Mouse (Mus musculus): ENCODE results near the gene Wdr38. TPM values are rescaled to one million over a fixed set of nuclear protein-coding genes. Genes with fewer than 3 reads are reported as not detected.

The Wdr38 gene
- polyA plus RNA-seq, 1 experiment from 2014 or later = 1.1 TPM

DNA sequence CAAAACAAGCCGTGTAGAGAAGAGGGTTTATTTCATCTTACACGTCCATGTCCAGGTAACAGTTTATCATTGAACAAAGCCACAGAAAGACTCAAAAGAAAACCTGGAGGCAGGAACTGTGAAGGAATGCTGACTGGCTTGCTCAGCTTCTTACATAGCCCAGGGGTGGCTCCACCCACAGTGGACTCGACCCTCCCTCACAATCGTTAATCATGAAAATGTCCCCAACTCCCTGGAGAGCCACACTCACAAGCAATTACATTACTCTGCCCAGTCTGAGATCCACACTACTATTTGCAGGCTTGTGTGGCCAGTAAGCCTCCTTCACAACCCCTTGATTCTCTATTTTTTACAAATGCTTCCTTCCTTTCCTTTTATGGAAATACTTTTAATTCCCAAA lies 33.1 kb upstream of the Wdr38 start:
- ATAC-seq (ENCODE audit: insufficient read depth) = 0 out of 2 replicates have a peak, but pooled peaks have one; percentile 38
- H3K4me1 ChIP-seq (ENCODE audit: insufficient read depth) = no peaks in the 10 kb centered on the region
- no peak overlapping the region for H3K27ac ChIP-seq (ENCODE audit: low read depth)
- WGBS = 12% methylated on average over 4 of the region's 4 CpGs
- H3K9me3 ChIP-seq (ENCODE audit: low read depth, low read length) = no peaks in the 10 kb centered on the region
- no peaks in the 10 kb centered on the region for H3K36me3 ChIP-seq (ENCODE audit: insufficient read depth)
- DNase-seq = peak; percentile 55
- no peak overlapping the region for H3K4me3 ChIP-seq (ENCODE audit: low read depth, low read length)
- H3K27me3 ChIP-seq (ENCODE audit: insufficient read depth, low read length) = no peaks in the 10 kb centered on the region
- no peak for TF ChIP-seq CTCF (IDR thresholded peaks at IDR 0.05; ENCODE audit: low read depth)
- no peak overlapping the region for H3K4me2 ChIP-seq
- H3K9ac ChIP-seq = no peak overlapping the region

DNA sequence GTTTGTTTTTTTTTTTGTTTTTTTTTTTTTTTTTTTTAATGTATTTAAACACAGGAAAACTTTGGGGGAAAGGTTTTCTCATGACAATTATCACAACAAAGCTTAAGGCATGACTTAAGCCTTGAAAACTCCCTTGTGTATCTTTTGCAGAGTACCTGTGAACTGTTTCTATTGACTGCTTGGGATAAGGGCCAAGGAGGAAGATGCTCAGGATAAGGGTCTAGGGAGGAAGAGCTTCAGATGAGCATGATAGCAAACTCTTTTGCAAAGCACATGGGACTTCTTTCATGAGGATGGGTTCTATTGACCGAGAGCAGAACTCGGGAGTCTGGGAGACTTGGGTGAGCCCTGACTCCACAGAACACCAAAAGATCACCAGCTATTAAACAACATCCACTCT lies 27.6 kb upstream of the Wdr38 start:
- Histone ChIP-seq H3K4me1 (ENCODE audit: insufficient read depth) (no peaks in the 10 kb centered on the region), H3K9ac (no peak overlapping the region), H3K27me3 (ENCODE audit: insufficient read depth, low read length) (no peaks in the 10 kb centered on the region), H3K9me3 (ENCODE audit: low read depth, low read length) (no peaks in the 10 kb centered on the region), H3K36me3 (ENCODE audit: insufficient read depth) (no peaks in the 10 kb centered on the region), H3K4me3 (ENCODE audit: low read depth, low read length) (no peak overlapping the region), H3K4me2 (no peak overlapping the region), H3K27ac (ENCODE audit: low read depth) (no peak overlapping the region)
- DNase-seq (no peak), ATAC-seq (ENCODE audit: insufficient read depth) (no peak)
- WGBS = 80% methylated on average over 2 of the region's 2 CpGs
- no peak for TF ChIP-seq CTCF (IDR thresholded peaks at IDR 0.05; ENCODE audit: low read depth)

DNA sequence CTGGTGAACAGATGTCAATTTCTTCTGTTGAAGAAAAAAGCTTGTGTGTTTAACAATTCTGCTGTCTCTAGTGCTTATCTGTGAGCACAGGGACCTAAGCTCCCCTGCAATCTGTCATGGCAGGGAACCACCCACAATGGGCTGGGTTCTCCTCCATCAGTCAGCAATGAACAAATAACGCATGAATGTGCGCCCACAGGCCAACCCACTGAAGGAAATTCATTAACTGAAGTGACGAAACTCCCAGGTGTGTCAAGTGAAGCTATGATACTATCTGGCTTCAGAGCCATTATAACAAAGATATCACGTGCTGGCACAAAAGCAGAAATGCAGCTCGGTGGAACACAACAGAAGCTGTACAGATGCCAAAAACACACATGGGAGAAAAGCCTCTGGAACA lies 27.2 kb upstream of the Wdr38 start:
- no peak overlapping the region for H3K27ac ChIP-seq (ENCODE audit: low read depth)
- WGBS = 56% methylated on average over 5 of the region's 5 CpGs
- H3K36me3 ChIP-seq (ENCODE audit: insufficient read depth) = no peaks in the 10 kb centered on the region
- TF ChIP-seq CTCF (IDR thresholded peaks at IDR 0.05; ENCODE audit: low read depth) = no peak
- no peak overlapping the region for H3K9ac ChIP-seq
- no peak overlapping the region for H3K4me2 ChIP-seq
- ATAC-seq (ENCODE audit: insufficient read depth) (no peak), DNase-seq (no peak)
- no peaks in the 10 kb centered on the region for H3K4me1 ChIP-seq (ENCODE audit: insufficient read depth)
- H3K4me3 ChIP-seq (ENCODE audit: low read depth, low read length) = no peak overlapping the region
- H3K27me3 ChIP-seq (ENCODE audit: insufficient read depth, low read length) = no peaks in the 10 kb centered on the region
- no peaks in the 10 kb centered on the region for H3K9me3 ChIP-seq (ENCODE audit: low read depth, low read length)

DNA sequence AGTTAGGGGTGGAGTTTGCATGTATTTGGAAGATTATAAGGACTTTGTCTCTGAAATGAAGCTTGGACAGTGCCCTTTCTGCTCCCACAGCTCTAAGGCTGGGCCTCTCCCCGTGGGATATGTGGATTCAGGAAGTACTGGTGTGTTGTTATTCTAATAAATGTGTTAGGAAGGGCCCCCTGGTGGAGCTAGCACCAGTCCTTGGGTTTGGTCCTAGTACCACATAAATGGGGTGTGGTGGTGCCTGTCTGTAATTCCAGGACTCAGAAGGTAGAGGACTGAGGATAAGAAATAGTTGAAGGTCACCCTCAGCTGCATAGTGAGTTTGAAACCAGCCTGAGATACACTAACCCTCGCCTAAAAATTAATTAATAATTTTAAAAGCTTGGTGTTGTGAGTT lies 24.1 kb upstream of the Wdr38 start:
- H3K27ac ChIP-seq (ENCODE audit: low read depth) = no peak overlapping the region
- 29% methylated on average over 2 of the region's 2 CpGs for WGBS
- DNase-seq = no peak

DNA sequence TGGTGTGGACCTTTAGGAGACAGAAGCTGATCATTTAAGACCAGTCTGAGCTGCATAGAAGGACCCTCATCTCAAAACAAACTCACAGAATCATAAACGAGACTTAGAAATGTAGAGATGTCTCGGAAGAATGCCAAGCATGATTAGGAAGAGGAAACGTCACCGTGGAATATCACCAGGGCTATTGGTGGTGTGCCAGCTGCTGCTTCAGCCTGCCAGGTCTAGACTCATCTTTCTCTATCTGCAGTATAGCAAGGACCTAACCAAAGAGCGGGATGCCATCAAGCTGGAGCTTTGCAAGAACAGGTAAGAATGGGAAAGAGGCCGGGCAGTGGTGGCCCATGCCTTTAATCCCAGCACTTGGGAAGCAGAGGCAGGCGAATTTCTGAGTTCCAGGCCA lies 23.6 kb upstream of the Wdr38 start:
- Histone ChIP-seq H3K4me1 (ENCODE audit: insufficient read depth) (no peaks in the 10 kb centered on the region), H3K4me2 (no peak overlapping the region), H3K4me3 (ENCODE audit: low read depth, low read length) (no peak overlapping the region), H3K27ac (ENCODE audit: low read depth) (no peak overlapping the region), H3K36me3 (ENCODE audit: insufficient read depth) (no peaks in the 10 kb centered on the region), H3K9me3 (ENCODE audit: low read depth, low read length) (no peaks in the 10 kb centered on the region), H3K27me3 (ENCODE audit: insufficient read depth, low read length) (no peaks in the 10 kb centered on the region), H3K9ac (no peak overlapping the region)
- no peak for TF ChIP-seq CTCF (IDR thresholded peaks at IDR 0.05; ENCODE audit: low read depth)
- ATAC-seq (ENCODE audit: insufficient read depth) = no peak
- 68% methylated on average over 7 of the region's 7 CpGs for WGBS
- no peak for DNase-seq

More for the DNA sequence above, 24.1 kb upstream of the Wdr38 start:
- no peak for TF ChIP-seq CTCF (IDR thresholded peaks at IDR 0.05; ENCODE audit: low read depth)
- Histone ChIP-seq H3K27me3 (ENCODE audit: insufficient read depth, low read length) (no peaks in the 10 kb centered on the region), H3K4me1 (ENCODE audit: insufficient read depth) (no peaks in the 10 kb centered on the region), H3K9me3 (ENCODE audit: low read depth, low read length) (no peaks in the 10 kb centered on the region), H3K4me3 (ENCODE audit: low read depth, low read length) (no peak overlapping the region), H3K36me3 (ENCODE audit: insufficient read depth) (no peaks in the 10 kb centered on the region), H3K9ac (no peak overlapping the region), H3K4me2 (no peak overlapping the region)
- ATAC-seq (ENCODE audit: insufficient read depth) = no peak

DNA sequence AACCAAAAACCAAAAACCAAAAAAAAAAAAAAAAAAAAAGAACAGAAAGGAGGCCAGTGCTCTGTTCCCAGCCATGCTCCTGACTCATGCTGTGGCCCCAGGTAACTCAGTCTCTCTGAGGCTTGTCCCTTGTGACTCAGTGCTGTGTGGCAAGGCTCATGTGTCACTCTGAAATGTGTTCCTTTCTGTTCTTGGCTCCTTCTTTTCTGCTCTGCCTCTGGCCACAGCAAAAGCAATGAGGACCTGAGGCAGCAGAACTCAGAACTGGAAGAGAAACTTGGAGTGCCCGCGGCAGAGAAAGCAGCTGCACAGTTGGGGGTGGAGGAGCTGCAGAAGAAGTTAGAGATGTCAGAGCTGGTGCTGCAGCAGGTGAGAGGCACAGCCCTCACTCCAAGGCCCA lies 23.1 kb upstream of the Wdr38 start:
- WGBS = 40% methylated on average over 2 of the region's 2 CpGs
- no peaks in the 10 kb centered on the region for H3K4me1 ChIP-seq (ENCODE audit: insufficient read depth)
- no peaks in the 10 kb centered on the region for H3K27me3 ChIP-seq (ENCODE audit: insufficient read depth, low read length)
- no peak for DNase-seq
- H3K36me3 ChIP-seq (ENCODE audit: insufficient read depth) = no peaks in the 10 kb centered on the region
- no peak overlapping the region for H3K4me3 ChIP-seq (ENCODE audit: low read depth, low read length)
- H3K9ac ChIP-seq = no peak overlapping the region
- no peaks in the 10 kb centered on the region for H3K9me3 ChIP-seq (ENCODE audit: low read depth, low read length)
- H3K27ac ChIP-seq (ENCODE audit: low read depth) = no peak overlapping the region
- no peak for TF ChIP-seq CTCF (IDR thresholded peaks at IDR 0.05; ENCODE audit: low read depth)
- H3K4me2 ChIP-seq = no peak overlapping the region
- ATAC-seq (ENCODE audit: insufficient read depth) = no peak

DNA sequence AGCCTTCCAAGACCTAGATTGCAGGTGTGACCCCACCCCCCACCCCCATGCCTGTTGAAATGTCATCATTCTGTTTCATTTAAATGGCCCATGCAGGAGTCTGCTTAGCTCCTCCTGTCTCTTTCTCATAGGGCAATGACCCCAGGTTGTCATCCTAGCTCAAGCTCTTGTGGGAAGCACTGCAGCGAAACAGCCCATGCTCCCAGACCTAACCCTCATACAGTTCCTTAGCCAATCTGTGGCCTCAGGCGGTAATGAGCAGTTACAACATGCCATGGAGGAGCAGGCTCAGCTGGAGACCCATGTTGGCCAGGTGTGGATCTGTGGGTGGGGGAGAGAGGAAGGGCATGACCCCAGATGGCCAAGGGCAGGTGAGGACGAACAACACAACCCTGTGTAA lies 22.1 kb upstream of the Wdr38 start:
- H3K36me3 ChIP-seq (ENCODE audit: insufficient read depth) = no peaks in the 10 kb centered on the region
- no peak overlapping the region for H3K27ac ChIP-seq (ENCODE audit: low read depth)
- ATAC-seq (ENCODE audit: insufficient read depth) = no peak
- H3K27me3 ChIP-seq (ENCODE audit: insufficient read depth, low read length) = no peaks in the 10 kb centered on the region
- no peak overlapping the region for H3K9ac ChIP-seq
- H3K9me3 ChIP-seq (ENCODE audit: low read depth, low read length) = no peaks in the 10 kb centered on the region
- H3K4me2 ChIP-seq = no peak overlapping the region
- H3K4me3 ChIP-seq (ENCODE audit: low read depth, low read length) = no peak overlapping the region
- 71% methylated on average over 3 of the region's 3 CpGs for WGBS
- no peaks in the 10 kb centered on the region for H3K4me1 ChIP-seq (ENCODE audit: insufficient read depth)
- no peak for DNase-seq
- TF ChIP-seq CTCF (IDR thresholded peaks at IDR 0.05; ENCODE audit: low read depth) = no peak

Measured in lung, embryonic 14.5 days (tissue).